ENCODE assay signal across 8 mouse cellular contexts in the genomic region with DNA sequence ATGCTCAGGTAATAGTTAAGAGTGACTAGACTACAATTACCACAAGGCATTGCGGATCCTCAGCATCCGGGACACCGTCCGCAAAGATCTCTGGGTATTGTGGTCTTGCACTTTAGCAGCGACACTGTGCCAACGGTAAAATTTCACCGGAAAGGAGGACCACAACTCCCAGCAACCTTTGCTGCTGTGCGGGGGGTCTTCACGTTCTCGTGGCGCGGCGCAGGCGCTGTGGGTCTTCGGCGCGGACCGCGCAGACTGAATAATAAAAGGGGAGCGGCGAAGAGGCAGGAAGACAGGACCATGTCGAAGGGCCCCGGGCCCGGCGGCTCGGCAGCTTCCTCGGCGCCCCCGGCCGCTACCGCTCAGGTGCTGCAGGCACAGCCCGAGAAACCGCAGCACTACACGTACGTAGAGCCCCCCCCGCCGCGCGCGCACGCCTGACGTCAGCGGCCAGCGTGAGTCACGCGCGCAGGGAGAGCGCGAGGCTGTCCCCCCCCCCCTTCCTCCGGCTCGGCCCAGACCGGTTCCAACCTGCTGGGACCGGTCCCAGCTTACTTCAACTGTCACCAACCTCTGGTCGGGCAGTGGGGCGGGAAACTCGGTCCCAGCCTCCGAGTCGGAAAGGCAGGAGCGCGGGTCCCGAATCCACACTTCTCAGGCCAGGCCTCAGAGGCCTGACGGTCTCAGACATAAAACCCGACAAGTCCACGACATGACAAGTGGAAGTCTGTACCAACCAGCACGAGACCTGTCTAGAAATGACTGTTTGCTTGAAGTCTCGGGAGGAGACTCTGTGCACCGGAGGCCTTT. TPM values are rescaled to one million over a fixed set of nuclear protein-coding genes. Genes with fewer than 3 reads are reported as not detected.
A peak's percentile ranks its signal among the peaks of the same experiment; 100 is the strongest.
DNase-seq lines count a peak whose midpoint lies in the region; ATAC-seq and TF ChIP-seq lines count a peak whose summit lies in the region.

TSS of gene Unk (plus strand) at position 235 of the 810 bp plus-strand sequence.

- peaks cover 4 to 23% of the 10 kb centered on the region in 2 experiments for H3K36me3 ChIP-seq in CH12.LX (replicated peaks in 1 of 2; ENCODE audit: control insufficient read depth in 1 of 2, insufficient read depth in 1 of 2, low read length in 1 of 2)
- no peaks in the 10 kb centered on the region for H3K36me3 ChIP-seq in forebrain, embryonic 11.5 days (ENCODE audit: control insufficient read depth, insufficient read depth, low read length)
- H3K36me3 ChIP-seq in heart, embryonic 16.5 days (ENCODE audit: control insufficient read depth, insufficient read depth) = no peaks in the 10 kb centered on the region; the same call in 1 of the 2 replicates
- H3K36me3 ChIP-seq in liver, embryonic 15.5 days (replicated peaks) = peaks cover 10% of the 10 kb centered on the region
- H3K36me3 ChIP-seq in neural tube, embryonic 12.5 days = no peaks in the 10 kb centered on the region; the same call in 1 of the 2 replicates

- peak; percentile 83 for TF ChIP-seq POLR2A in CH12.LX (IDR thresholded peaks at IDR 0.05; ENCODE audit: low read depth, low read length)

- peak within 1 kb of the TSS; percentile 88 for H3K27ac ChIP-seq in CH12.LX (ENCODE audit: insufficient read depth, low read depth)
- H3K27ac ChIP-seq in forebrain, embryonic 11.5 days (ENCODE audit: low read depth, low read length) = peak within 1 kb of the TSS; percentile 95
- peak within 1 kb of the TSS; percentile 100 for H3K27ac ChIP-seq in heart, embryonic 16.5 days (ENCODE audit: low read length)
- peak within 1 kb of the TSS; percentile 96 for H3K27ac ChIP-seq in liver, embryonic 15.5 days (replicated peaks)
- peak within 1 kb of the TSS; percentile 94 for H3K27ac ChIP-seq in neural tube, embryonic 12.5 days

- peaks cover 47% of the 10 kb centered on the region for H3K79me2 ChIP-seq in CH12.LX (replicated peaks; ENCODE audit: control insufficient read depth, extremely low read depth, insufficient read depth, poor library complexity, severe bottlenecking)

- H3K9ac ChIP-seq in CH12.LX (ENCODE audit: insufficient read depth, low read depth) = peak within 1 kb of the TSS; percentile 94
- peak within 1 kb of the TSS; percentile 84 for H3K9ac ChIP-seq in forebrain, embryonic 11.5 days (ENCODE audit: low read length)
- H3K9ac ChIP-seq in heart, embryonic 16.5 days (ENCODE audit: low read length) = peak within 1 kb of the TSS; percentile 97
- peak within 1 kb of the TSS; percentile 95 for H3K9ac ChIP-seq in liver, embryonic 15.5 days
- peak within 1 kb of the TSS; percentile 91 for H3K9ac ChIP-seq in neural tube, embryonic 12.5 days

- under 1% methylated on average over 66 of the region's 67 CpGs for WGBS in forebrain, embryonic 11.5 days
- under 1% methylated on average over 50 of the region's 67 CpGs for WGBS in heart, embryonic 16.5 days
- WGBS in liver, embryonic 15.5 days (ENCODE audit: insufficient replicate concordance) = under 1% methylated on average over 67 of the region's 67 CpGs
- WGBS in neural tube, embryonic 12.5 days = 1% methylated on average over 67 of the region's 67 CpGs

- H3K27me3 ChIP-seq in CH12.LX (replicated peaks) = peaks cover 18% of the 10 kb centered on the region
- H3K27me3 ChIP-seq in forebrain, embryonic 11.5 days (ENCODE audit: control insufficient read depth, insufficient read depth, low read length) = no peaks in the 10 kb centered on the region
- H3K27me3 ChIP-seq in heart, embryonic 16.5 days (ENCODE audit: control insufficient read depth, insufficient read depth, low read length) = no peaks in the 10 kb centered on the region
- H3K27me3 ChIP-seq in liver, embryonic 15.5 days = no peaks in the 10 kb centered on the region
- H3K27me3 ChIP-seq in neural tube, embryonic 12.5 days (replicated peaks) = no peaks in the 10 kb centered on the region

- H3K4me2 ChIP-seq in CH12.LX (ENCODE audit: insufficient read depth, low read depth, poor library complexity, severe bottlenecking) = peak within 1 kb of the TSS; percentile 73
- H3K4me2 ChIP-seq in forebrain, embryonic 11.5 days (ENCODE audit: low read depth, low read length, severe bottlenecking) = peak within 1 kb of the TSS; percentile 78
- H3K4me2 ChIP-seq in heart, embryonic 16.5 days (ENCODE audit: low read depth, low read length) = peak within 1 kb of the TSS; percentile 85
- H3K4me2 ChIP-seq in liver, embryonic 15.5 days = peak within 1 kb of the TSS; percentile 90
- peak within 1 kb of the TSS; percentile 88 for H3K4me2 ChIP-seq in neural tube, embryonic 12.5 days (replicated peaks)

- DNase-seq in CH12.LX (ENCODE audit: extremely low read depth) = peak; percentile 100
- peak; percentile 95 for DNase-seq in c-Kit-positive CD71-positive TER-119-negative erythroid progenitor cells, embryonic 14.5 days (ENCODE audit: low read depth)
- DNase-seq in forebrain, embryonic 11.5 days (ENCODE audit: low spot score) = peak; percentile 97
- peak; percentile 98 to 99 for DNase-seq in kidney, postnatal 36 days
- DNase-seq in telencephalon, adult 2 months (ENCODE audit: low read depth, low spot score) = peak; percentile 99

- no peaks in the 10 kb centered on the region for H3K9me3 ChIP-seq in CH12.LX (replicated peaks; ENCODE audit: low read length)
- no peaks in the 10 kb centered on the region for H3K9me3 ChIP-seq in forebrain, embryonic 11.5 days (ENCODE audit: control insufficient read depth, low read length)
- H3K9me3 ChIP-seq in heart, embryonic 16.5 days (replicated peaks; ENCODE audit: control insufficient read depth, low read length) = no peaks in the 10 kb centered on the region
- H3K9me3 ChIP-seq in liver, embryonic 15.5 days (replicated peaks) = no peaks in the 10 kb centered on the region
- H3K9me3 ChIP-seq in neural tube, embryonic 12.5 days = no peaks in the 10 kb centered on the region

- peak within 1 kb of the TSS; percentile 67 to 100 (median 74) for H3K4me3 ChIP-seq in CH12.LX (replicated peaks in 1 of 3; ENCODE audit: low read depth in 2 of 3, low read length in 2 of 3, poor library complexity in 1 of 3)
- peak within 1 kb of the TSS; percentile 71 for H3K4me3 ChIP-seq in forebrain, embryonic 11.5 days (ENCODE audit: low read depth, low read length)
- H3K4me3 ChIP-seq in heart, embryonic 16.5 days (ENCODE audit: low read length) = peak within 1 kb of the TSS; percentile 83
- H3K4me3 ChIP-seq in liver, embryonic 15.5 days (replicated peaks) = peak within 1 kb of the TSS; percentile 82
- H3K4me3 ChIP-seq in neural tube, embryonic 12.5 days = peak within 1 kb of the TSS; percentile 68

- TF ChIP-seq EP300 in CH12.LX (IDR thresholded peaks at IDR 0.05; ENCODE audit: low read length) = no peak

- dilution Hi-C loops in CH12.LX (cut with MboI; ENCODE audit: extremely low pct_ligation_motif_present, extremely low pct_unique_long_range_greater_than_20kb, low sequenced_read_pairs) = no loop called here

- in situ Hi-C loops in CH12.LX (cut with MboI; ENCODE audit: low pct_ligation_motif_present, low pct_unique_long_range_greater_than_20kb, low sequenced_read_pairs) = loop anchor here (5.0 kb wide), 1 partner anchor 37 kb away; no protein-coding TSS in a partner anchor

- peaks cover 5 to 38% of the 10 kb centered on the region in 2 experiments; a peak in 3 of 4 replicates for H3K4me1 ChIP-seq in CH12.LX (ENCODE audit: control insufficient read depth in 1 of 2, insufficient read depth in 2 of 2)
- peaks cover 4% of the 10 kb centered on the region for H3K4me1 ChIP-seq in forebrain, embryonic 11.5 days (replicated peaks; ENCODE audit: control insufficient read depth, insufficient read depth, low read length)
- H3K4me1 ChIP-seq in heart, embryonic 16.5 days (ENCODE audit: control insufficient read depth, insufficient read depth, low read length) = peaks cover 15% of the 10 kb centered on the region
- H3K4me1 ChIP-seq in liver, embryonic 15.5 days (replicated peaks) = peaks cover 49% of the 10 kb centered on the region
- H3K4me1 ChIP-seq in neural tube, embryonic 12.5 days = peaks cover 13% of the 10 kb centered on the region

- no peak for TF ChIP-seq CTCF in CH12.LX (conservative IDR thresholded peaks at IDR 0.05 in 1 of 2, IDR thresholded peaks at IDR 0.05 in 1 of 2; ENCODE audit: low read depth in 2 of 2, low read length in 2 of 2)

- peak; percentile 93 for ATAC-seq in forebrain, embryonic 11.5 days (replicated peaks; ENCODE audit: low FRiP score)
- peak; percentile 93 for ATAC-seq in heart, embryonic 16.5 days (replicated peaks; ENCODE audit: extremely low read depth, insufficient read depth, low FRiP score)
- ATAC-seq in liver, embryonic 15.5 days (ENCODE audit: insufficient read depth) = peak; percentile 91
- peak; percentile 96 for ATAC-seq in neural tube, embryonic 12.5 days (ENCODE audit: low FRiP score, low read depth)

- no peak for TF ChIP-seq RAD21 in CH12.LX (IDR thresholded peaks at IDR 0.05; ENCODE audit: low read depth, low read length)

TF ChIP-seq in CH12.LX, 34 proteins besides CTCF, POLR2A, EP300 and RAD21 (continues in another document):
- TF ChIP-seq USF2 (conservative IDR thresholded peaks at IDR 0.05; ENCODE audit: low read depth, low read length) (no peak), TCF12 (IDR thresholded peaks at IDR 0.05; ENCODE audit: low read depth, low read length) (peak; percentile 60), MXI1 (IDR thresholded peaks at IDR 0.05; ENCODE audit: low read depth, low read length) (peak; percentile 56), TBP (conservative IDR thresholded peaks at IDR 0.05; ENCODE audit: low read depth, low read length) (peak; percentile 72; the same call in 1 of the 2 replicates), POLR2AphosphoS2 (IDR thresholded peaks at IDR 0.05; ENCODE audit: low read depth, low read length) (peak; percentile 85; the same call in 1 of the 2 replicates), ZNF384 (IDR thresholded peaks at IDR 0.05; ENCODE audit: low read depth, low read length) (no peak), JUN (IDR thresholded peaks at IDR 0.05; ENCODE audit: insufficient read depth, low read depth, low read length) (no peak; the same call in 1 of the 2 replicates), NRF1 (IDR thresholded peaks at IDR 0.05; ENCODE audit: low read depth, low read length) (peak; percentile 96), CHD1 (IDR thresholded peaks at IDR 0.05; ENCODE audit: low read depth, low read length) (no peak), UBTF (IDR thresholded peaks at IDR 0.05; ENCODE audit: low read depth, low read length) (no peak), CHD2 (IDR thresholded peaks at IDR 0.05; ENCODE audit: low read length) (peak; percentile 97), GABPA (IDR thresholded peaks at IDR 0.05; ENCODE audit: insufficient replicate concordance, low read depth, low read length) (peak; percentile 98; the same call in 1 of the 2 replicates)

RNA-seq across cellular contexts. Expression of gene Unk, which starts in this region (rescaled TPM):
- total RNA-seq in CH12.LX (2012; rRNA removed) (22.2 and 24.7 TPM in 2 replicates), CH12.LX (2014; rRNA removed) (18.5 and 20.9 TPM in 2 replicates)
- polyA plus RNA-seq in CH12.LX (2012; ENCODE audit: insufficient read length, low read depth) = 30.5 and 35.0 TPM in 2 replicates
- polyA plus RNA-seq in forebrain, embryonic 11.5 days (2014; fragmentation: Nextera tagmentation; extraction: Ambion mirVana) = 40.7 and 48.5 TPM in 2 replicates
- 22.7 and 23.2 TPM in 2 replicates for polyA plus RNA-seq in heart, embryonic 16.5 days (2015; fragmentation: Nextera tagmentation; extraction: Ambion mirVana)
- polyA plus RNA-seq in liver, embryonic 15.5 days (2015; fragmentation: Nextera tagmentation; extraction: Ambion mirVana) = 10.1 and 11.6 TPM in 2 replicates
- polyA plus RNA-seq in neural tube, embryonic 12.5 days (2016; fragmentation: Nextera tagmentation; extraction: Ambion mirVana) = 47.9 and 48.6 TPM in 2 replicates

Comparison
In these comparisons a context has a peak if more than half of its experiments do, and no peak if none do; other contexts are left out.
1. Peak in every context shown above with its lines: DNase-seq, ATAC-seq, H3K4me3 ChIP-seq and H3K27ac ChIP-seq.